Mouse (Mus musculus): ENCODE measurements around the gene Rnf5. TPM values are rescaled to one million over a fixed set of nuclear protein-coding genes. Genes with fewer than 3 reads are reported as not detected.

Rnf5 gene
- polyA plus RNA-seq, 1 experiment: 34.1 TPM

DNA sequence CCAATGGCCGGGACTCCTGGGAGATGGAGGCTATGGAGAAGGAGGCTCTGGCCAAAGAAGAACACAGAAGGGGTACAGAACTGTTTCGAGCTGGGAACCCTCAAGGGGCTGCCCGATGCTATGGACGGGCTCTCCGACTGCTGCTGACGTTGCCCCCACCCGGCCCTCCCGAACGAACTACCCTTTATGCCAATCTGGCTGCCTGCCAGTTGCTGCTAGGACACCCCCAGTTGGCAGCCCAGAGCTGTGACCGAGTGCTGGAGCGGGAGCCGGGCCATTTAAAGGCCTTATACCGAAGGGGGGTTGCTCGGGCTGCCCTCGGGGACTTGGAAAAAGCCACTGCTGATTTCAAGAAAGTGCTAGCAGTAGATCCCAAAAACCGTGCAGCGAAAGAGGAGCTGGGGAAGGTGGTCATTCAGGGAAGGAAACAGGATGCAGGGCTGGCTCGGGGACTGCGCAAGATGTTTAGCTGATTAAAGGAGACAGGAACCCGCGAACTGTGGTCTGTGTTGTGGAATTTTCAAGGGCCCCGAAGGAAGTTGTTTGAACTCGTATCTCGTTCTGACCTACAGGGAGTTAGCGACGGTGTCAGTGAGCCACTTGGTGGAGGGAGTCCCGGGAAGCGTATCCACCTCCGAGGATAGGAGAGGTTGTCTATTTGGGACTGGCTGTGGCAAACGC lies 42.5 kb upstream of the Rnf5 start:
- Histone ChIP-seq H3K4me3 (ENCODE audit: insufficient read depth, low read length) (no peak overlapping the region), H3K27ac (ENCODE audit: insufficient read depth, low read length) (no peak overlapping the region), H3K4me1 (ENCODE audit: control insufficient read depth, insufficient read depth, low read length) (0 out of 2 replicates have a peak, but pooled peaks cover 4% of the 10 kb centered on the region)
- no peak for TF ChIP-seq POLR2A (IDR thresholded peaks at IDR 0.05; ENCODE audit: low read depth, low read length)

DNA sequence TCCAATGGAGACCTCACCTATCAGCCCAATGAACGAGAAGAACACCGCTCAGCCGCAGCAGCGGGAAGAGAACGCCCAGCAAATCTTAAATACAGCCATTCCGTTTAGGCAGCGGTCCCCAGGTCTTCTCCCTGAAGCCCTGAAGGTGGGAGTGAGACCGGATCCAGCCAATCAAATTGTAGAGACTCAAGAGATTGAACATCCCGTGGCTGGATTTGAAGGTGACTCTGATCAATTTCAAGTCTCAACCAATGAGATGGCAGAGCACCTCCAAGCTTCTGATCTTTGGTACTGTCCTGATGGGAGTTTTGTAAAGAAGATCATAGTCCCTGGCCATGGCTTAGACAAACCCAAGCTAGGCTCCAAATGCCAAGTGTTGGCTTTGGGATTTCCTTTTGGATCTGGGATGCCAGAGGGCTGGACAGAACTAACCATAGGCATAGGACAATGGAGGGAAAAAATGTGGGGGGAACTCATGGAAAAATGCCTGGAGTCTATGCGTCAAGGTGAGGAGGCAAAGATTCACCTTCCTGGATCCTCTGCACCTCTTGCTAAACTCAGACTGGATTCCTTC lies 41.9 kb upstream of the Rnf5 start:
- Histone ChIP-seq H3K27ac (ENCODE audit: insufficient read depth, low read length) (no peak overlapping the region), H3K4me3 (ENCODE audit: insufficient read depth, low read length) (peak overlapping the region; percentile 76), H3K4me1 (ENCODE audit: control insufficient read depth, insufficient read depth, low read length) (peaks cover 6% of the 10 kb centered on the region; the same call in 1 of the 2 replicates)
- TF ChIP-seq CTCF (IDR thresholded peaks at IDR 0.05; ENCODE audit: borderline replicate concordance, insufficient read depth, low read length) (no peak), POLR2A (IDR thresholded peaks at IDR 0.05; ENCODE audit: low read depth, low read length) (no peak)

GRCm38 (mm10) chr17:34644608-34645007 lies 41.1 kb upstream of the Rnf5 start, which contains the start of gene Fkbpl:
TSS of gene Fkbpl (plus strand) at chr17:34644764.
- Histone ChIP-seq H3K4me3 (ENCODE audit: insufficient read depth, low read length) (peak within 1 kb of the TSS; percentile 76), H3K27ac (ENCODE audit: insufficient read depth, low read length) (0 out of 2 replicates have a peak within 1 kb of the TSS, but pooled peaks have one; percentile 23), H3K4me1 (ENCODE audit: control insufficient read depth, insufficient read depth, low read length) (peaks cover 6% of the 10 kb centered on the region; the same call in 1 of the 2 replicates)
- TF ChIP-seq POLR2A (IDR thresholded peaks at IDR 0.05; ENCODE audit: low read depth, low read length) (peak; percentile 91), CTCF (IDR thresholded peaks at IDR 0.05; ENCODE audit: borderline replicate concordance, insufficient read depth, low read length) (no peak)

DNA sequence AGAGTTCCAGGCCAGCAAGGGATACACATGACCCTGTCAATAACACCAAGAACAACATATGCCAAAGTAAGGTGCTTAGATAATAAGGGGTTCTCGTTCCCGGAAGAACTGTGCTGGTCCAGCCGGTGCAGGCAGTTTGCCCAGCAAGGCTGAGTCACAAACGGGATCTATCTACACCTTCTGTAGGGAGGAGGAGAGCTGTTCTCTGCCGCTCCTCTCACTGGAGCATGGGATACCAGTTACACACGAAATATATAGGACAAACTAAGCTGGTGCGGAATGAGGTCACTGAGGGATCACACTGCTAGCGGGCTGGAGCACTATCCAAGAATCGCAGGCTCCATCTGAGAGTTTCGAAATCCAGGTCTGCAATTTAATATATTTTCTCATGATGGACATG lies 40.5 kb upstream of the Rnf5 start:
- H3K4me1 ChIP-seq (ENCODE audit: control insufficient read depth, insufficient read depth, low read length): peaks cover 6% of the 10 kb centered on the region; the same call in 1 of the 2 replicates
- H3K27ac ChIP-seq (ENCODE audit: insufficient read depth, low read length): no peak overlapping the region
- TF ChIP-seq POLR2A (IDR thresholded peaks at IDR 0.05; ENCODE audit: low read depth, low read length) (no peak), CTCF (IDR thresholded peaks at IDR 0.05; ENCODE audit: borderline replicate concordance, insufficient read depth, low read length) (no peak)
- H3K4me3 ChIP-seq (ENCODE audit: insufficient read depth, low read length): no peak overlapping the region

GRCm38 (mm10) chr17:34643379-34643778 lies 39.9 kb upstream of the Rnf5 start:
- H3K27ac ChIP-seq (ENCODE audit: insufficient read depth, low read length): no peak overlapping the region
- no peak overlapping the region for H3K4me3 ChIP-seq (ENCODE audit: insufficient read depth, low read length)
- peaks cover 6% of the 10 kb centered on the region; the same call in 1 of the 2 replicates for H3K4me1 ChIP-seq (ENCODE audit: control insufficient read depth, insufficient read depth, low read length)
- TF ChIP-seq CTCF (IDR thresholded peaks at IDR 0.05; ENCODE audit: borderline replicate concordance, insufficient read depth, low read length) (no peak), POLR2A (IDR thresholded peaks at IDR 0.05; ENCODE audit: low read depth, low read length) (no peak)

GRCm38 (mm10) chr17:34641945-34642344 lies 38.5 kb upstream of the Rnf5 start:
- Histone ChIP-seq H3K4me1 (ENCODE audit: control insufficient read depth, insufficient read depth, low read length) (peaks cover 2% of the 10 kb centered on the region; the same call in 1 of the 2 replicates), H3K4me3 (ENCODE audit: insufficient read depth, low read length) (no peak overlapping the region), H3K27ac (ENCODE audit: insufficient read depth, low read length) (no peak overlapping the region)
- TF ChIP-seq POLR2A (IDR thresholded peaks at IDR 0.05; ENCODE audit: low read depth, low read length) (no peak), CTCF (IDR thresholded peaks at IDR 0.05; ENCODE audit: borderline replicate concordance, insufficient read depth, low read length) (no peak)

GRCm38 (mm10) chr17:34640778-34641601 lies 37.5 kb upstream of the Rnf5 start:
- peaks cover 2% of the 10 kb centered on the region; the same call in 1 of the 2 replicates for H3K4me1 ChIP-seq (ENCODE audit: control insufficient read depth, insufficient read depth, low read length)
- no peak overlapping the region for H3K4me3 ChIP-seq (ENCODE audit: insufficient read depth, low read length)
- H3K27ac ChIP-seq (ENCODE audit: insufficient read depth, low read length): peak overlapping the region; percentile 27; the same call in 1 of the 2 replicates
- TF ChIP-seq CTCF (IDR thresholded peaks at IDR 0.05; ENCODE audit: borderline replicate concordance, insufficient read depth, low read length) (no peak), POLR2A (IDR thresholded peaks at IDR 0.05; ENCODE audit: low read depth, low read length) (no peak)

DNA sequence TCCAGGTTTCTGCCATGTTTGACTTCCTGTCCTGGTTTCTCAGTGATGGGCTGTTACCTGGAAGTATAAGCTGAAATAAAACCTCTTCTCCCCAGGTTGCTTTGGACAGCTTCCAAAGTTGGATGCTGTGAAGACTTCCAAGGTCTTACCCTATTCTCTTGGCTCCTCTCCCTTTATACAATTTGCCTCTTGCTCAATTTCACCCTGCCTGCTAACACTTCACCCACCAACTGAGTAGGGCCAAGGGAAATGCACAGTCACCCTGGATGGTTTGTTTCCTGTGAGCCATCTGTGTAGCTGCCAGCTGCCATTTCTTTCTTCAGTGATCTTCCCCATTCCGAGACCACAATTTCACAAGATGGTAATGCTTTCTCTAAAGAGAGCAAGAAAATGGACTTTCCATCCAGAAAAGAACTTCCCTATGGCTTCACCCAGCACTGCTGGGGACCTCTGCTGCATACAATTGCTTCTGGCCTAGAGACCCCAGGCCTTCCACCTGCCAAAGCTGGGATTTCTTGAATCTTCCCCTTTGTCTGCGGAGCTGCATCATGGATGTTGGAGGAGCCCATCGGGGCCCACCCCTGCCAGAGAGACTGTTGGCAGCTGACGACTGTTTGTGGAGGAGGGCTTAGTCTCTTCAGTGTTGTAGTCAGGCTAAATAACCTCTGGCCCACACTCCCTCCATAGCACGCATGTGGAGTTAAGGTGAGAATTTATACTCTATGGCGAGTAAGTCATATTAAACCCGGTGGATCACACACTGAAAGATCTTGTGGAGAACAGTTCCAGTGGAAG lies 36.2 kb upstream of the Rnf5 start:
- Histone ChIP-seq H3K27ac (ENCODE audit: insufficient read depth, low read length) (no peak overlapping the region), H3K4me3 (ENCODE audit: insufficient read depth, low read length) (no peak overlapping the region), H3K4me1 (ENCODE audit: control insufficient read depth, insufficient read depth, low read length) (peaks cover 2% of the 10 kb centered on the region; the same call in 1 of the 2 replicates)
- no peak for TF ChIP-seq CTCF (IDR thresholded peaks at IDR 0.05; ENCODE audit: borderline replicate concordance, insufficient read depth, low read length)

- no peak overlapping the region for H3K27ac ChIP-seq (ENCODE audit: insufficient read depth, low read length)
- peaks cover 2% of the 10 kb centered on the region; the same call in 1 of the 2 replicates for H3K4me1 ChIP-seq (ENCODE audit: control insufficient read depth, insufficient read depth, low read length)
- TF ChIP-seq POLR2A (IDR thresholded peaks at IDR 0.05; ENCODE audit: low read depth, low read length) (no peak), CTCF (IDR thresholded peaks at IDR 0.05; ENCODE audit: borderline replicate concordance, insufficient read depth, low read length) (no peak)
- H3K4me3 ChIP-seq (ENCODE audit: insufficient read depth, low read length): no peak overlapping the region
Observed at GRCm38 (mm10) chr17:34637459-34637858, 34.0 kb upstream of the Rnf5 start.

Data from embryonic fibroblast, embryonic 13.5 days (primary cell).